Mouse (Mus musculus): Measurements from ENCODE around the gene Cyb5r1.

Cyb5r1 gene

DNA sequence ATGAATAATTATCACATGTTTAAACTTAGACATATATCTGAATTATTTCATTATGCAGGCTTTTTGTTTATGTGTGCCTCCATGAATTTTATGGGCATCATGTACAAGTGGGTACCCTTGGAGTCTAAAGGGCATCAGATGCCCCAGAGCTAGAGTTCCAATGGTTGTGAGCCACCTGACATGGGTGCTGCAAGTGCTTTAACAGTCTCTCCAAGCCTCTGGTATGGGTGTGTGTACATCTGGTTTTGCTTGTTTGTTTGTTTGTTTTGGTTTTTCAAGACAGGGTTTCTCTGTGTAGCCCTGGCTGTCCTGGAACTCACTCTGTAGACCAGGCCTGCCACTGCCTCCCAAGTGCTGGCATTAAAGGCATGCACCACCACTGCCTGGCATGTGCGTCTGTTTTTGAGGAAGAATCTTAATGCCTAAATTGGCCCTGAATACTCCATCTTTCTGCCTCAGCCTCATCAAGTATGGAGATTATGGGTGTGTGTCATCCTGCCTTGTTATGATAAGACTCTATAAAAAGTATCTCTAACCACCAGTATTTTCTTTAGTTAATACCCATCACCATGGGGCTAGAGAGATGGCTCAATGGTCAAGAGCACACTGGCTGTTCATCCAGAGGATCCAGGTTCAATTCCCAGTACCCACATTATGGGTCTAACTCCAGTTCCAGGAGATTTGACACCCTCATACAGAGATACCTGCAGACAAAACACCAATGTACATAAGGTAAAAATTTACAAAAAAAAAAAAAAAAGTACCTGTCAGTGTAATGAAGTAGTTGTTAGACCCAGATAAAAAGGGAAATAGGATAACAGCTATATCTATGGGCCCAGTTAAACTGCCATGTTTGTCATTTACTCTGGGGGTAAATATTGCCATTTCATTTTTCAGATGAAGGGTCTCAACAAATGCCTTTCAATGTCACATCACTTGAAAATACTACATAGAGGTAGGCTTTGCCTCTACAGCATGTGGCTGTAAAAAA, 55.2 kb downstream of the Cyb5r1 start:
- DNase-seq = no peak

All from kidney, postnatal 10 days (tissue).